Comparison of ENCODE assay signal across 8 mouse cellular contexts in the genomic region with DNA sequence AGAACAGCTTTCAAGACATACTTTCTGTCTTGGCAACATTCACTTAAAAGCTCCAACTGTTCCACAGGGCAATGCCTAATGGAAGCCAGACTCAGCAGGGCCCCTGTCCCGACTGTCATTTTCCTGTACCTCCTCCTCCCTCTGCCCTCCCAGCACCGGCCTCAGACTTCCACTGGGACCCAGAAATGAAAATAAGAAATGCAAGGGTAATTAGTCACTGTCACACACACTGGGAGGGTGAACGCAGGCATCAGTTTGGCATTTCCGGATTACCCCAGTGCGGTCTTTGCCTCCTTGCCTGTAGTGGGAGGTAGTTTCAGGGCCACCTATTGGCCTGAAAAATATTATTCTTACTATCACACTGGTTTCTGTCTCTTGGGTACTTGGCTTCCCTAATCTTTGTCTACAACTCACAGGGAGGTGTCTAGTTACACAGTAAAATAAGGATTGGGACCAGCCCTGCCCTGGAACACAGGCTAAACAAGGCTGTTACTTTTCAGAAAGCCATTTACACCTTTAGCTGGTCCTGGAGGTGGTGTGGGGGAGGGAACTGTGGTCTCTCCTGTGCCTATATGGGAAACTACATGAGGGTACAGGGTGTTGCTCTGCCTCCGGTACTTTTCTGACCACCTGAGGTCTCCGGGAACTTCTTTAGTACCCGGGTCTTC.
DNase-seq lines count a peak whose midpoint lies in the region; ATAC-seq and TF ChIP-seq lines count a peak whose summit lies in the region.

No protein-coding gene starts in this region.

- H3K4me1 ChIP-seq in heart, embryonic 10.5 days, result 0 out of 2 replicates have a peak, but pooled peaks cover 7% of the 10 kb centered on the region
- H3K4me1 ChIP-seq in limb, embryonic 14.5 days (ENCODE audit: control insufficient read depth, insufficient read depth, low read length), result peaks cover 21% of the 10 kb centered on the region

- no peak overlapping the region for H3K4me3 ChIP-seq in heart, embryonic 10.5 days
- no peak overlapping the region for H3K4me3 ChIP-seq in limb, embryonic 14.5 days (replicated peaks; ENCODE audit: low read length)

- H3K4me2 ChIP-seq in limb, embryonic 14.5 days (replicated peaks; ENCODE audit: low read depth, low read length, severe bottlenecking), result no peak overlapping the region

- TF ChIP-seq POLR2A in limb, embryonic 14.5 days (IDR thresholded peaks at IDR 0.05; ENCODE audit: borderline replicate concordance, extremely low read depth, insufficient read depth, insufficient read length), result no peak

- peaks cover 44% of the 10 kb centered on the region for H3K36me3 ChIP-seq in heart, embryonic 10.5 days
- H3K36me3 ChIP-seq in limb, embryonic 14.5 days (ENCODE audit: control insufficient read depth, insufficient read depth, low read length), result peaks cover 99% of the 10 kb centered on the region

- no peaks in the 10 kb centered on the region; the same call in 1 of the 2 replicates for H3K9me3 ChIP-seq in heart, embryonic 10.5 days
- no peaks in the 10 kb centered on the region for H3K9me3 ChIP-seq in limb, embryonic 14.5 days (ENCODE audit: control insufficient read depth, low read length)

- DNase-seq in heart, embryonic 10.5 days (ENCODE audit: low spot score), result peak; percentile 73
- no peak for DNase-seq in heart, postnatal 25 days (ENCODE audit: low spot score)
- peak; percentile 62 to 73 for DNase-seq in cerebellum, postnatal 14 days
- DNase-seq in limb, embryonic 14.5 days (ENCODE audit: low spot score), result no peak
- no peak for DNase-seq in ovary, postnatal 10 days (ENCODE audit: low spot score)
- DNase-seq in MN1 (ENCODE audit: low spot score), result no peak
- no peak for DNase-seq in layer of hippocampus, postnatal 14 days (ENCODE audit: low spot score in 2 of 2)

- no peak overlapping the region for H3K27ac ChIP-seq in heart, embryonic 10.5 days
- peak overlapping the region; percentile 34 for H3K27ac ChIP-seq in limb, embryonic 14.5 days (replicated peaks; ENCODE audit: low read depth, low read length)

- H3K27me3 ChIP-seq in heart, embryonic 10.5 days (ENCODE audit: insufficient read depth, poor library complexity, severe bottlenecking), result no peaks in the 10 kb centered on the region
- no peaks in the 10 kb centered on the region for H3K27me3 ChIP-seq in limb, embryonic 14.5 days (ENCODE audit: control insufficient read depth, insufficient read depth, low read length)

- intact Hi-C loops in heart, postnatal 25 days (cut with DNase I), result no loop called here

- WGBS in heart, embryonic 10.5 days, result 51% methylated on average over 8 of the region's 8 CpGs
- WGBS in limb, embryonic 14.5 days, result 24% methylated on average over 8 of the region's 8 CpGs

- ATAC-seq in hematopoietic stem cell, adult 5-6 weeks (replicated peaks in 1 of 2; ENCODE audit: insufficient read depth in 1 of 2, low FRiP score in 2 of 2, low TSS enrichment in 1 of 2, low read depth in 1 of 2, poor library complexity in 2 of 2, severe bottlenecking in 2 of 2), result peak; percentile 82 to 88
- ATAC-seq in limb, embryonic 14.5 days (ENCODE audit: low FRiP score, low read depth), result peak; percentile 16; the same call in 1 of the 2 replicates

- no peak overlapping the region for H3K9ac ChIP-seq in limb, embryonic 14.5 days (ENCODE audit: low read depth, low read length, severe bottlenecking)

Comparison
In these comparisons a context has a peak if more than half of its experiments do, and no peak if none do; other contexts are left out.
1. DNase-seq: peak in heart, embryonic 10.5 days (single experiment) and cerebellum, postnatal 14 days (2 of 2); none in heart, postnatal 25 days (single experiment), limb, embryonic 14.5 days (single experiment), ovary, postnatal 10 days (single experiment), MN1 (single experiment) and layer of hippocampus, postnatal 14 days (0 of 2).